Mouse (Mus musculus): ENCODE results near the gene Zfhx3. TPM values are rescaled to one million over a fixed set of nuclear protein-coding genes. Genes with fewer than 3 reads are reported as not detected.

Zfhx3 gene
- polyA plus RNA-seq, 1 experiment: 17.1 TPM

DNA sequence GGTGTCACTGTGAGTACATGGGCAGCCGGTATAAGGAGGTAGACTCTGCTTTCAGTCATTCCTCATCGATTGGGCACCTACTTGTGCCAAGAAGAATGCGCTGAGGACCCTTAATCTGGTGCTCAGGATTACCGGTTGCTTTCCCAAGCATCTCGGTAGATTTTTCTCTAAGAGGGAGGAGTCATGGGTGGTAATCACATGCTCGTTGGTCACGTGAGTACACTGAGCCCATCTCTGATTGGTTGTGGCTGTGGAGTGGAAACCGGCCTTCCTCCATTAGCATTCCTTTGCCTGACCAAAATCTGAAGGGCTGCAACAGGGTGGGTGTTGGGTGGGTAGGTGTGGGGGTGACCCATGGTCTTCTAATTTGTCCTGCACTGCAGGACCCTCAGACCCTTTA lies 421.4 kb downstream of the Zfhx3 start:
- no peak overlapping the region for H3K27ac ChIP-seq (ENCODE audit: insufficient read depth, low read depth, low read length)
- TF ChIP-seq CTCF (IDR thresholded peaks at IDR 0.05; ENCODE audit: low read depth, low read length) (no peak), POLR2A (IDR thresholded peaks at IDR 0.05; ENCODE audit: borderline replicate concordance, low read depth, low read length) (no peak)
- H3K4me3 ChIP-seq (ENCODE audit: insufficient read depth, low read length): no peak overlapping the region
- H3K4me1 ChIP-seq (ENCODE audit: control insufficient read depth, insufficient read depth, low read length): no peaks in the 10 kb centered on the region

- no peaks in the 10 kb centered on the region for H3K4me1 ChIP-seq (ENCODE audit: control insufficient read depth, insufficient read depth, low read length)
- H3K4me3 ChIP-seq (ENCODE audit: insufficient read depth, low read length): no peak overlapping the region
- TF ChIP-seq CTCF (IDR thresholded peaks at IDR 0.05; ENCODE audit: low read depth, low read length) (no peak), POLR2A (IDR thresholded peaks at IDR 0.05; ENCODE audit: borderline replicate concordance, low read depth, low read length) (no peak)
- H3K27ac ChIP-seq (ENCODE audit: insufficient read depth, low read depth, low read length): no peak overlapping the region
Observed at GRCm38 (mm10) chr8:108369081-108369480, 426.6 kb downstream of the Zfhx3 start.

DNA sequence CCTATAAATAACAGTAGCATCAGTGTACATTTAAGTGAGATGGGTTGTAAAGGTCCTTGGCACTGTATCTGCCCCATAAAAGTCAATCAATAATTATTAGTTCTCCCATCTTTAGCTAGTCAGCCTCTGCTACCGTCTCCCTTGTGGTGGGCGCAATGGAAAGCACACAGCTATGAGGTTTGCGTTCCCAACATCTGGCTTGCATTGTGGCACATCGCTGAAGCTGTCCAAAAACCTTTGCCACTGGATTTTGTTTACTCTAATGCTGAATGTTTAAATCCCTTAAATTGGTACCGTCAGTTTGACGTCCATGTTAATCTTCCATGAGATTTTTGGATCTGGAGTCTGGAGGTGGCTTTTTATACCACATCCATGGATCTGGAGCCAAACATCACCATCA lies 428.3 kb downstream of the Zfhx3 start:
- no peaks in the 10 kb centered on the region for H3K4me1 ChIP-seq (ENCODE audit: control insufficient read depth, insufficient read depth, low read length)
- TF ChIP-seq CTCF (IDR thresholded peaks at IDR 0.05; ENCODE audit: low read depth, low read length) (no peak), POLR2A (IDR thresholded peaks at IDR 0.05; ENCODE audit: borderline replicate concordance, low read depth, low read length) (no peak)
- no peak overlapping the region for H3K27ac ChIP-seq (ENCODE audit: insufficient read depth, low read depth, low read length)
- no peak overlapping the region for H3K4me3 ChIP-seq (ENCODE audit: insufficient read depth, low read length)

GRCm38 (mm10) chr8:108373046-108373445 lies 430.6 kb downstream of the Zfhx3 start:
- TF ChIP-seq CTCF (IDR thresholded peaks at IDR 0.05; ENCODE audit: low read depth, low read length) (no peak), POLR2A (IDR thresholded peaks at IDR 0.05; ENCODE audit: borderline replicate concordance, low read depth, low read length) (no peak)
- no peak overlapping the region for H3K27ac ChIP-seq (ENCODE audit: insufficient read depth, low read depth, low read length)
- no peaks in the 10 kb centered on the region for H3K4me1 ChIP-seq (ENCODE audit: control insufficient read depth, insufficient read depth, low read length)
- H3K4me3 ChIP-seq (ENCODE audit: insufficient read depth, low read length): no peak overlapping the region

DNA sequence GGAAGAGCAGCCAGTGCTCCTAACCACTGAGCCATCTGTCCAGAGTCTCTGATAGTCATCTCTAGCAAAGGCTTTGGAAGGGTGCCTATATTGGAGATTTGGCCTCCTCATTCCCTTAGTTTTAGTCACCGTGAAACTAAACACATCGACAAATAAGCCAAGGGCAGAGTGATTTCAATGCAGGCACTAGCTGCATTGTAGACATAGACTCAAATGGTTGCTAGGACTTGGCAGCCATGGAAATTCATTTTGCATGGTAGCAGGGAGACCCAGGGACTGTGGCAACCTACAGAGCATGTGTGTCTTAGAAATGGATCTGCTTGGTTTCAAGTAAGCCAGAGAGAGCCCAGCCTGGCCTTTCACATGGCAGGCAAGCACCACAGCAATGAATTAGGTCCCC lies 435.6 kb downstream of the Zfhx3 start:
- TF ChIP-seq POLR2A (IDR thresholded peaks at IDR 0.05; ENCODE audit: borderline replicate concordance, low read depth, low read length) (no peak), CTCF (IDR thresholded peaks at IDR 0.05; ENCODE audit: low read depth, low read length) (no peak)
- Histone ChIP-seq H3K4me1 (ENCODE audit: control insufficient read depth, insufficient read depth, low read length) (no peaks in the 10 kb centered on the region), H3K27ac (ENCODE audit: insufficient read depth, low read depth, low read length) (no peak overlapping the region), H3K4me3 (ENCODE audit: insufficient read depth, low read length) (no peak overlapping the region)

DNA sequence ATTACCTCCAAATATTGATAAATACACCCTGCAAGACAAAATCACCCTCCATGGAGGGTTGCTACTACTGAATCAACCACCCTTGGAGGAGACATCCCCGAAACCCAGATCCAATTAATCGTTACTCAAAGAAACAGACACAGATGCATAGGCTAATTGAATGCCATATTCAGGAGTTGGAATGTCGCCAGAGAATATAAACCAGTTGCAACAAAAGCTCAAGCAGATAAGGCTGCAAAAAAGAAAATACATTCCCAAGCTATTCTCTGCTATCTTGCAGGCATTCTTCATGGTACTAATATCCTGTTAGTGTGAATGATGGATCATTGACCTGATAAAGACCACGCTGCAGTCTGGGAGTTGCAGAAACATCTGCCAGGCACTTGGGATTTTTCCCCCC lies 440.7 kb downstream of the Zfhx3 start:
- Histone ChIP-seq H3K4me3 (ENCODE audit: insufficient read depth, low read length) (no peak overlapping the region), H3K4me1 (ENCODE audit: control insufficient read depth, insufficient read depth, low read length) (peaks cover 11% of the 10 kb centered on the region), H3K27ac (ENCODE audit: insufficient read depth, low read depth, low read length) (no peak overlapping the region)
- TF ChIP-seq CTCF (IDR thresholded peaks at IDR 0.05; ENCODE audit: low read depth, low read length) (no peak), POLR2A (IDR thresholded peaks at IDR 0.05; ENCODE audit: borderline replicate concordance, low read depth, low read length) (no peak)

DNA sequence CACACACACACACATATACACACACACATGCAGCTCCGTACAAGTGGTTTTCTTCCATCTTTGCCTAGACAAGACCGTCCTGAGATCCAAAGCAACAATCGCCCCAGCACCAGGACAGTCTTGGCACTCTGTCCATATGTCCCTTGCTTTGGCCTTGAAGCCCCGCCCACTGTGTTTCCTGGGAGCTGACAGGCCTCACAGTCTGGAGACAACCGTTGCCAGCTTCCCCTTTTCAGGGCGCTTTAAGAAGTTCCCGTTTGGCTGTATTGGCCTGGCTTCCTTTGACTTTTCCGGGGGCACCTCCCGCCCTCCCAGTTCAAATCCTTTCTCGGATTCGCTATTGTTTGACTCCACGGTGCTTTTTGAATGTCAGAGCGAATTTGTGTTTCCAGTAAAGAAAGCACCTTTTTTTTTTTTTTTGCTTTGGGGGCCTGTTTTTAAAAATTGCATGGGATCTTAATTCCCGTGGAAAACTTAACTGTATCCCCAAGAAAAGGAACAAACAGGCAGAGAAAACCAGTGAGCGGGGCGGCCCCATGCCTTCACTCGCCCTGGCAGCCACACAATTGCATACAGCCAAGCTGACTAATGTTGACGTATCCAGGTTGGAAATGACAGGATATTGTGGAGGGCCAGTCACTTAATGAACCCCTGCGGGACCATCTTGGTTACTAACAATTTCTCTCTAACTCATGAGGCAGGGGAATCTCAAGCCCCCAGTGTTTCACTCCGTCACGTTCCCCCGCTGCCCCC lies 444.9 kb downstream of the Zfhx3 start:
- H3K27ac ChIP-seq (ENCODE audit: insufficient read depth, low read depth, low read length): peak overlapping the region; percentile 79
- peak overlapping the region; percentile 15; the same call in 1 of the 2 replicates for H3K4me3 ChIP-seq (ENCODE audit: insufficient read depth, low read length)
- peaks cover 11% of the 10 kb centered on the region for H3K4me1 ChIP-seq (ENCODE audit: control insufficient read depth, insufficient read depth, low read length)
- TF ChIP-seq CTCF (IDR thresholded peaks at IDR 0.05; ENCODE audit: low read depth, low read length) (no peak), POLR2A (IDR thresholded peaks at IDR 0.05; ENCODE audit: borderline replicate concordance, low read depth, low read length) (no peak)

GRCm38 (mm10) chr8:108387913-108388274 lies 445.4 kb downstream of the Zfhx3 start:
- H3K27ac ChIP-seq (ENCODE audit: insufficient read depth, low read depth, low read length): no peak overlapping the region; the same call in 1 of the 2 replicates

GRCm38 (mm10) chr8:108392909-108393308 lies 450.5 kb downstream of the Zfhx3 start:
- Histone ChIP-seq H3K4me3 (ENCODE audit: insufficient read depth, low read length) (no peak overlapping the region), H3K4me1 (ENCODE audit: control insufficient read depth, insufficient read depth, low read length) (peaks cover 15% of the 10 kb centered on the region), H3K27ac (ENCODE audit: insufficient read depth, low read depth, low read length) (peak overlapping the region; percentile 25)
- TF ChIP-seq CTCF (IDR thresholded peaks at IDR 0.05; ENCODE audit: low read depth, low read length): no peak
- TF ChIP-seq POLR2A (IDR thresholded peaks at IDR 0.05; ENCODE audit: borderline replicate concordance, low read depth, low read length): no peak

More at GRCm38 (mm10) chr8:108387913-108388274, 445.4 kb downstream of the Zfhx3 start:
- Histone ChIP-seq H3K4me1 (ENCODE audit: control insufficient read depth, insufficient read depth, low read length) (peaks cover 14% of the 10 kb centered on the region), H3K4me3 (ENCODE audit: insufficient read depth, low read length) (no peak overlapping the region)
- TF ChIP-seq POLR2A (IDR thresholded peaks at IDR 0.05; ENCODE audit: borderline replicate concordance, low read depth, low read length) (no peak), CTCF (IDR thresholded peaks at IDR 0.05; ENCODE audit: low read depth, low read length) (no peak)

DNA sequence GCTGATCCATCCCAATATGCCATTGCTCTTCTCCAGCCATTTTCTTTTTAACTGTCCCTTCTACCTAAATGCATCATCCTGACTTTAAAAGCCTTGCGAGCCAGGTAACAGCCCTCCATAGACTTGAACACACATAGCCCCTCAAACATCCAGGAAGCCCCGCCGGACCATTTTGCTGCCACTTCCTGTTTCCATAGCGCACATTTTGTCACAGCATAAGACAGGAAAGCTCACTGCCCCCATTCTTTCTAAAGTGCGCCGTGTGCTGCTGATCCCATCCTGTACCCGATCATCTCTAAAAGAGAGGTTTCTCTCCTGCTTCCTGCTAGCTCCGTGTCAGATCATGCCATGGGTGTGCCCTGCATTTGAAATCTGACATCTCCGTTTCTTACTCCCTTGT lies 459.7 kb downstream of the Zfhx3 start:
- no peak for TF ChIP-seq CTCF (IDR thresholded peaks at IDR 0.05; ENCODE audit: low read depth, low read length)
- no peak for TF ChIP-seq POLR2A (IDR thresholded peaks at IDR 0.05; ENCODE audit: borderline replicate concordance, low read depth, low read length)
- Histone ChIP-seq H3K27ac (ENCODE audit: insufficient read depth, low read depth, low read length) (no peak overlapping the region), H3K4me3 (ENCODE audit: insufficient read depth, low read length) (no peak overlapping the region), H3K4me1 (ENCODE audit: control insufficient read depth, insufficient read depth, low read length) (no peaks in the 10 kb centered on the region)
